In the genomic region with DNA sequence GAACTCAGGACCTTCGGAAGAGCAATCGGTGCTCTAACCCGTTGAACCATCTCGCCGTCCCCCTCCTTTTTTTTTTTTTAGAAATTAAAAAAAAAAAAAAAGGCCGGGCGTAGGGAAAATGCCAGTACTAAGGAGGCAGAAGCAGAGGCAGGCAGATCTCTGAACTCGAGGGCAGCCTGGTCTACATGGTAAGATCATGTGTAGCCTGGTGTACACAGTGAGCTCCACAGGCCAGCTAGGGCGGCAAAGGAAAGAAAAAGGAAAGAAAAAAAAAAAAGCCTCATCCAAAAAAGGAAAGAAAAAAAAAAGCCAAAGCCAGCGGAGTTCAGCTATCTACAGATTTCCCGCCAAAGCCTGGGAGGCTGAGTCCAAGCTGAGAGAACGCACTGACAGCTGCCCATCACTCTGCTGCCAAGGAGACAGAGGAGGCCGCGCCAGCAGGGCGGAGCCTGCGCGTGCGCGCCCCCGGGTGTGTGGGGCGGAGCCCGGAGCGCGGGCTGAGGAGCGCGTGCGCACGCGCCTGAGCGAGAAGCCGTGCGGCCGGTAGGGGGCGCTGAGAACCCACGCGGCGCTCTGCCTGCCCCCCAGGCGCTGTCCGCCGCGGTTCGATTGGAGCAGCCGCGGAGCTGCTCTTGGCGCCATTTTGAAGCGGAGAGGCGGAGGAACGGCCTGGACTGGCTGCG, we compare ENCODE assay signal across 7 mouse cellular contexts. TPM values are rescaled to one million over a fixed set of nuclear protein-coding genes. Genes with fewer than 3 reads are reported as not detected.
DNase-seq lines count a peak whose midpoint lies in the region; ATAC-seq lines count a peak whose summit lies in the region.

Gene Pds5b (plus strand): TSS at position 587 of the 683 bp plus-strand sequence.

- WGBS in embryonic facial prominence, embryonic 12.5 days = 14% methylated on average over 48 of the region's 49 CpGs
- WGBS in limb, embryonic 11.5 days = 15% methylated on average over 45 of the region's 49 CpGs
- WGBS in midbrain, embryonic 14.5 days = 15% methylated on average over 48 of the region's 49 CpGs

- no peaks in the 10 kb centered on the region for H3K27me3 ChIP-seq in embryonic facial prominence, embryonic 12.5 days
- H3K27me3 ChIP-seq in limb, embryonic 11.5 days (ENCODE audit: control insufficient read depth, insufficient read depth, low read length) = no peaks in the 10 kb centered on the region
- H3K27me3 ChIP-seq in midbrain, embryonic 14.5 days (ENCODE audit: control insufficient read depth, insufficient read depth, low read length) = no peaks in the 10 kb centered on the region

- peak; percentile 95 for ATAC-seq in embryonic facial prominence, embryonic 12.5 days (ENCODE audit: insufficient number of reproducible peaks, insufficient read depth, low FRiP score, low TSS enrichment)
- peak; percentile 92 for ATAC-seq in limb, embryonic 11.5 days (ENCODE audit: insufficient number of reproducible peaks, low FRiP score, low TSS enrichment, low read depth)
- ATAC-seq in midbrain, embryonic 14.5 days (ENCODE audit: low FRiP score, low TSS enrichment) = peak; percentile 95

- H3K9me3 ChIP-seq in embryonic facial prominence, embryonic 12.5 days = no peaks in the 10 kb centered on the region
- H3K9me3 ChIP-seq in limb, embryonic 11.5 days (ENCODE audit: control insufficient read depth, low read length) = no peaks in the 10 kb centered on the region
- H3K9me3 ChIP-seq in midbrain, embryonic 14.5 days (ENCODE audit: control insufficient read depth, low read length) = no peaks in the 10 kb centered on the region

- no peaks in the 10 kb centered on the region for H3K36me3 ChIP-seq in embryonic facial prominence, embryonic 12.5 days
- H3K36me3 ChIP-seq in limb, embryonic 11.5 days (ENCODE audit: control insufficient read depth, insufficient read depth, low read length) = no peaks in the 10 kb centered on the region
- no peaks in the 10 kb centered on the region for H3K36me3 ChIP-seq in midbrain, embryonic 14.5 days (ENCODE audit: control insufficient read depth, insufficient read depth, low read length)

- peak; percentile 96 for DNase-seq in adrenal gland, postnatal 25 days
- DNase-seq in heart, adult 11 months = peak; percentile 100
- DNase-seq in kidney, adult 18-20 months = peak; percentile 94
- peak; percentile 95 for DNase-seq in limb, embryonic 11.5 days (ENCODE audit: low spot score)
- peak; percentile 99 for DNase-seq in midbrain, embryonic 14.5 days
- DNase-seq in spleen, adult 18-20 months = peak; percentile 90 to 94

- peak within 1 kb of the TSS; percentile 92 for H3K4me3 ChIP-seq in embryonic facial prominence, embryonic 12.5 days
- H3K4me3 ChIP-seq in limb, embryonic 11.5 days (ENCODE audit: low read depth, low read length) = peak within 1 kb of the TSS; percentile 66
- H3K4me3 ChIP-seq in midbrain, embryonic 14.5 days (replicated peaks; ENCODE audit: low read depth, low read length) = peak within 1 kb of the TSS; percentile 91

- H3K4me2 ChIP-seq in embryonic facial prominence, embryonic 12.5 days (replicated peaks) = peak within 1 kb of the TSS; percentile 53
- H3K4me2 ChIP-seq in limb, embryonic 11.5 days (ENCODE audit: low read depth, severe bottlenecking) = peak within 1 kb of the TSS; percentile 57
- peak within 1 kb of the TSS; percentile 61 for H3K4me2 ChIP-seq in midbrain, embryonic 14.5 days (ENCODE audit: low read length)

- H3K9ac ChIP-seq in embryonic facial prominence, embryonic 12.5 days = peak within 1 kb of the TSS; percentile 94
- H3K9ac ChIP-seq in limb, embryonic 11.5 days (ENCODE audit: low read length) = peak within 1 kb of the TSS; percentile 98
- H3K9ac ChIP-seq in midbrain, embryonic 14.5 days (replicated peaks; ENCODE audit: low read length) = peak within 1 kb of the TSS; percentile 91

- peaks cover 11% of the 10 kb centered on the region for H3K4me1 ChIP-seq in embryonic facial prominence, embryonic 12.5 days
- H3K4me1 ChIP-seq in limb, embryonic 11.5 days (ENCODE audit: control insufficient read depth, insufficient read depth, low read length) = peaks cover 8% of the 10 kb centered on the region; the same call in 1 of the 2 replicates
- H3K4me1 ChIP-seq in midbrain, embryonic 14.5 days (ENCODE audit: control insufficient read depth, insufficient read depth, low read length) = peaks cover 19% of the 10 kb centered on the region

- H3K27ac ChIP-seq in embryonic facial prominence, embryonic 12.5 days = peak within 1 kb of the TSS; percentile 98
- peak within 1 kb of the TSS; percentile 88 for H3K27ac ChIP-seq in limb, embryonic 11.5 days (replicated peaks; ENCODE audit: low read depth, low read length)
- peak within 1 kb of the TSS; percentile 98 for H3K27ac ChIP-seq in midbrain, embryonic 14.5 days (replicated peaks; ENCODE audit: low read depth, low read length)

RNA-seq across cellular contexts. Expression of gene Pds5b, which starts in this region (rescaled TPM):
- total RNA-seq in adrenal gland, postnatal 25 days (2021) = 29.5 and 30.1 TPM in 2 replicates
- polyA plus RNA-seq in embryonic facial prominence, embryonic 12.5 days (2016; fragmentation: Nextera tagmentation; extraction: Ambion mirVana) = 46.6 and 46.8 TPM in 2 replicates
- polyA plus RNA-seq in limb, embryonic 11.5 days (2014; fragmentation: Nextera tagmentation; extraction: Ambion mirVana) = 52.7 and 54.3 TPM in 2 replicates
- 38.2 and 46.7 TPM in 2 replicates for polyA plus RNA-seq in midbrain, embryonic 14.5 days (2014; fragmentation: Nextera tagmentation; extraction: Ambion mirVana)

Comparison
In these comparisons a context has a peak if more than half of its experiments do, and no peak if none do; other contexts are left out.
1. Peak in every context shown above with its lines: DNase-seq, ATAC-seq, H3K4me3 ChIP-seq and H3K27ac ChIP-seq.